Mouse (Mus musculus) cortical plate, adult 2 months (tissue): Measurements from ENCODE around the gene Ccdc81.

Source experiments
- CTCF ChIP-seq: fragments of 200-500 bp; IDR thresholded peaks from 2 replicates; pipeline ENCODE4 v1.5.1; 2011; ENCODE audit warnings: mild to moderate bottlenecking, control low read depth, low read length; ENCODE audit not compliant: insufficient read depth; ENCODE audit errors: extremely low read depth
- POLR2A ChIP-seq: fragments of 200-500 bp; IDR thresholded peaks from 2 replicates; pipeline ENCODE4 v1.6.1; 2011; ENCODE audit warnings: mild to moderate bottlenecking, low read length, control low read depth; ENCODE audit not compliant: insufficient read depth; ENCODE audit errors: extremely low read depth

GRCm38 (mm10) chr7:89856440-89857217, 46.8 kb downstream of the Ccdc81 start:
- TF ChIP-seq CTCF (no peak), POLR2A (no peak)
